Mouse (Mus musculus) stomach, postnatal 0 days (tissue): Measurements from ENCODE around the gene B4galt1. TPM values are rescaled to one million over a fixed set of nuclear protein-coding genes. Genes with fewer than 3 reads are reported as not detected.
A peak's percentile ranks its signal among the peaks of the same experiment; 100 is the strongest.

Source experiments
- ATAC-seq: fragments of 200-750 bp; cut with Nextera tagmentation; 2 replicates; pipeline ENCODE4 v1.8.0; 2017; ENCODE audit not compliant: low FRiP score, low TSS enrichment
- DNase-seq: peaks from one replicate; pipeline ENCODE4 v3.0.0-alpha.2; 2016; ENCODE audit warnings: low spot score
- H3K27ac ChIP-seq: fragments of 300-500 bp; sonication (generic); replicated peaks from 2 replicates; pipeline ENCODE4 v1.5.1; 2014; ENCODE audit warnings: mild to moderate bottlenecking, control low read depth
- H3K27me3 ChIP-seq: fragments of 300-500 bp; sonication (generic); 2 replicates; pipeline ENCODE4 v1.6.1; 2014; ENCODE audit warnings: low read length; ENCODE audit not compliant: control insufficient read depth, insufficient read depth
- H3K36me3 ChIP-seq: fragments of 300-500 bp; sonication (generic); 2 replicates; pipeline ENCODE4 v1.6.1; 2014; ENCODE audit warnings: low read length, mixed read lengths; ENCODE audit not compliant: control insufficient read depth, insufficient read depth
- H3K4me1 ChIP-seq: fragments of 300-500 bp; sonication (generic); replicated peaks from 2 replicates; pipeline ENCODE4 v1.6.1; 2014; ENCODE audit warnings: antibody characterized with exemption; ENCODE audit not compliant: control insufficient read depth, insufficient read depth
- H3K4me2 ChIP-seq: fragments of 300-500 bp; sonication (generic); replicated peaks from 2 replicates; pipeline ENCODE4 v1.6.1; 2014; ENCODE audit warnings: low read depth, mild to moderate bottlenecking, control low read depth, moderate library complexity
- H3K4me3 ChIP-seq: fragments of 300-500 bp; sonication (generic); 2 replicates; pipeline ENCODE4 v1.5.1; 2014; ENCODE audit warnings: low read depth, low read length, control low read depth
- H3K9ac ChIP-seq: fragments of 300-500 bp; sonication (generic); 2 replicates; pipeline ENCODE4 v1.6.1; 2014; ENCODE audit warnings: mild to moderate bottlenecking, low read length, control low read depth, mixed read lengths
- H3K9me3 ChIP-seq: fragments of 300-500 bp; sonication (generic); 2 replicates; pipeline ENCODE4 v1.6.1; 2016; ENCODE audit warnings: low read length; ENCODE audit not compliant: control insufficient read depth
- CTCF ChIP-seq: IDR thresholded peaks from 2 replicates; pipeline ENCODE4 v1.5.1; 2016; ENCODE audit warnings: antibody characterized with exemption, low read depth, mild to moderate bottlenecking, moderate library complexity
- EP300 ChIP-seq: optimal IDR thresholded peaks from 2 replicates; pipeline ENCODE3; 2016; ENCODE audit warnings: antibody characterized with exemption
- WGBS: fragments of 180-500 bp; shearing (Covaris S2); extraction: QIAGEN DNeasy Blood & Tissue Kit; methylation state at CpG from one replicate; pipeline ENCODE4 v1.1.7; 2014; 5-methylcytosine and 5-hydroxymethylcytosine counted together
- polyA plus RNA-seq: library from polyadenylated mRNA; unstranded; fragments of >200 nt; fragmentation: Nextera tagmentation; extraction: Ambion mirVana; gene quantifications from 2 replicates; pipeline ENCODE4 v1.2.1, GENCODE M21; 2015

Gene B4galt1
- polyA plus RNA-seq, 1 experiment from 2014 or later = 34.3 TPM

DNA sequence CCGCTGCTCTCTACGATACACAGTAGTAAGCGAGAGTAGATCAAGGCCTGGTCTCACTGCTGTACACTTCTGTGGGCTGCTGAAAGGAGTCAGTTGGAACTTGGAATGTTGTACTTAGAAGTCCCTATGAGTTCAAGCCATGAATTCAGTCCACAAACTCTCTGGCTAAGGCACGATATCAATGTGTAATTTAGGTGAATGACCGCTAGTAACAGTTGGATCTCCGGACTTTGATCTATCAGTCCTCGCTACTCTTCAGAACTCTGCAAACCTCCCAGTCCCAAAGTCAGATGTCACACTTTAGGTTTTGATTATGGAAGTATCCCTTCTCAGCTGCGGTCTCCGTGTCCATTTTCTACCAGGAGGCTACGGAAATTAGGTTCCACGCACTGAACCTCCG, 10.6 kb upstream of the B4galt1 start:
- Histone ChIP-seq H3K27ac (no peak overlapping the region), H3K4me1 (no peaks in the 10 kb centered on the region), H3K9me3 (no peaks in the 10 kb centered on the region), H3K4me3 (no peak overlapping the region), H3K4me2 (no peak overlapping the region), H3K9ac (no peak overlapping the region), H3K27me3 (no peaks in the 10 kb centered on the region), H3K36me3 (no peaks in the 10 kb centered on the region)
- DNase-seq (no peak), ATAC-seq (no peak)
- no peak for TF ChIP-seq EP300
- no peak for TF ChIP-seq CTCF
- 95% methylated on average over 12 of the region's 12 CpGs for WGBS

DNA sequence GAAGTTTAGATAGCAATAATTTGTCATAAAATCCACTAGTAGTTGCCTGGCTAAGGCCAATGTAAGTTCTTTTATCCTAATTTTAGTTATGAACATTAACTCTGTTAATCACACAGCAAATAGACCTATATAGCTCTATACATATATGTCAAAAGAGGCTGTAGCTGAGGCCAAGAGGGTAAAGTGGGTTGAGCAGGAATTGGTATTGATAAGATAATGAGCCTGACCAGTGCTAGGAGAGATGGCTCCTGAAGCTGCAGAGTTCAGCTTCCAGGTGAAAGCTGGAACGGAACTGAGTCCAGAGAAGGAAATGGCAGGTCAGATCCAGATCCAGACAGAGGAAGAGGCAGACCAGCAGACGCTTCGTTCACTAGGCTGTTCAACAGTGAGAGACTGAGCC, 9.5 kb upstream of the B4galt1 start:
- 85% methylated on average over 3 of the region's 3 CpGs for WGBS
- ATAC-seq (no peak), DNase-seq (no peak)
- TF ChIP-seq CTCF = no peak
- TF ChIP-seq EP300 = no peak
- Histone ChIP-seq H3K4me2 (no peak overlapping the region), H3K9me3 (no peaks in the 10 kb centered on the region), H3K36me3 (no peaks in the 10 kb centered on the region), H3K27me3 (no peaks in the 10 kb centered on the region), H3K4me1 (no peaks in the 10 kb centered on the region), H3K9ac (no peak overlapping the region), H3K27ac (no peak overlapping the region), H3K4me3 (no peak overlapping the region)

DNA sequence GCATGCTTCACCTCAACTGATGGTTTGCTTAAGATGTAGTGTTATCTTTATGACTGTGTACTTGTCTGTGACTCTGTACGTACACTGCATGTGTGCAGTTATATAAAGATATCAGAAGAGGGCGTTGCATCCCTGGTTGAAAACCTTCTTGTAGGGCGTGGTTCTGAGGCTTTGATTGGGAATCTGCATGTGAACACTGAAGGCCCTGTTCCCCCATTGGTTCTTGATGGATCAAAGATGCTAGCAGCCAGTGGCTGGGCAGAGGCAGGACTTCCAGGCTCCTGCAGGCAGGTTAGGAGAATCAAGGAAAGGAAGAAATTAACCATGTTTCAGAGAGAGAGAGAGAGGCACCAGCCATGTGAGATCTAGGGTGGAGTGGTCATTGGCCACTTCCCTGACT, 7.3 kb upstream of the B4galt1 start:
- Histone ChIP-seq H3K27ac (no peak overlapping the region), H3K4me3 (no peak overlapping the region), H3K9ac (no peak overlapping the region), H3K9me3 (no peaks in the 10 kb centered on the region), H3K4me1 (no peaks in the 10 kb centered on the region), H3K36me3 (no peaks in the 10 kb centered on the region), H3K4me2 (no peak overlapping the region), H3K27me3 (no peaks in the 10 kb centered on the region)
- DNase-seq (no peak), ATAC-seq (0 out of 2 replicates have a peak, but pooled peaks have one; percentile 35)
- peak; percentile 27 for TF ChIP-seq CTCF
- TF ChIP-seq EP300 = no peak
- WGBS = 89% methylated on average over 3 of the region's 3 CpGs

DNA sequence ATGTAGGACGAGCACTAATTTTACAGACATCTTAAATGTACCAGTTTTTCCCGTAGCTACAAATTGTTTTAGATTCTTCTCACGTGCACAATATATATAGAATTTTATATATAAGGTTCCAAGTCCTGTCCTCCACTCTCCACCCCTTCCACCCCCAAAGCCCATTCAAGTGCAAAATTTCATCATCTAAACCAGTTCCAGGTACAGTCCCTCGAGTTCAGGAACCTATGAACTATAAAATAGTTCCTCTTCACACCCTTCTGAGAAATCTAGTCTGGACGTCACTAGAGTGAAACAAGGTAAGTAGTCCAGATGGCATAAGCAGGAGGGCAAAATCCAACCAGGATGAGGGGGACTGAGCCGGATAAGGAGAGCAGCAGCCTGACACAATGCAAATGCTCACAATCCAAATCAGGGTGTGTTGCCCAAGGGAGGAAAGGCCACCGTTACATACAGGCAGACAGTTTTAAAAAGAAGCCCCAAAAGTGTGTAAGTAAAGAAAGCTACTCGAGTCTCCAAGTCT, 4.1 kb upstream of the B4galt1 start:
- WGBS = 77% methylated on average over 8 of the region's 8 CpGs
- no peak for TF ChIP-seq CTCF
- TF ChIP-seq EP300 = no peak
- Histone ChIP-seq H3K9ac (no peak overlapping the region), H3K36me3 (no peaks in the 10 kb centered on the region), H3K4me1 (no peaks in the 10 kb centered on the region), H3K27me3 (no peaks in the 10 kb centered on the region), H3K4me3 (no peak overlapping the region), H3K9me3 (no peaks in the 10 kb centered on the region), H3K4me2 (no peak overlapping the region), H3K27ac (no peak overlapping the region)
- ATAC-seq (no peak), DNase-seq (no peak)

DNA sequence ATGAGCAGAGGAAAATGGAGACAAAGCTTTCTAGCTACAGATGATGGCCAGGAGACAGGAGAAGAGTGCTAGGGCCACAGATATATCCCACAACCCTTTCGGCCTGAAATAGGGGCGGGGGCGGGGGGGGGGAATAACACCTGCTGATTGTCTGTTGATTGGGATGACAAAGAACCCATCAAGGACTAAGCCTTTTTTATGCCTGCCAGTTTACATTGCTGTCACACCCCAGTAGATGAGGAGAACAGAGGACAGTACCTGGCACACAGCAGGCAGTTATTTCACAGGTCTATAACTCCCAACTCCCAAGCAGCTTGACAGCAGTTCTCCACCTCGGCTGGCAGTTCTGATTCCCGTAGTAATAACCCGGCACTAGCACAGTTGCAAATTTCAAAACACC, 2.8 kb upstream of the B4galt1 start:
- Histone ChIP-seq H3K27me3 (no peaks in the 10 kb centered on the region), H3K4me3 (no peak overlapping the region), H3K9ac (no peak overlapping the region), H3K36me3 (no peaks in the 10 kb centered on the region), H3K27ac (no peak overlapping the region), H3K4me2 (no peak overlapping the region), H3K4me1 (no peaks in the 10 kb centered on the region), H3K9me3 (no peaks in the 10 kb centered on the region)
- no peak for DNase-seq
- TF ChIP-seq CTCF = no peak
- TF ChIP-seq EP300 = no peak
- WGBS = 57% methylated on average over 6 of the region's 6 CpGs
- ATAC-seq = no peak

DNA sequence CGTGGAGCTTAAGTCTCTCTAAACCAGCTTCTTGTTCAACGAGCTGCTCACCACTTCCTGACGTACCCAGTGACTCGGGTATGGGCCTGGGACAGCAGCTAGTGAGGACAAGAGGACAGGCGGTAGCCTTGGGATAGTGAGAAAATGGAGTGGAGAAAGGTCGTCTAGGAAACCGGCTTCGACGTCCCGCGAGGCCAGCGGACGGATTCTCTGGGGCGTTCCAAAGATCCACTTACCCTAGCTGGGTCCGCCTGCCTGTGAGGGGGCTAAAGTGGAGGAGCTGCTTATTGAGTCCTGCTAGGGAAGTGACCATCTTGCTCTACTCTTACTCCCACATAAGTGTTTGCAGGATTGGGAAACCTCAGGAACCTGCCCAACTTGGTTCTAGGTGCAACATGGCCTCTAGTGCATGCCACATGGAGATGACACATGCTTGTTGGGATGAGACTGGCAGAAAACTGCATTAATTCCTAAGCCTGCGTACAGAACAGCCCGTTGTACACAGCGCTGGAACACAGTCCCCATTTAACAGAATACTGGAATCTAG, 655 bp upstream of the B4galt1 start:
- H3K4me3 ChIP-seq = peak overlapping the region; percentile 77
- 0 out of 2 replicates have a peak, but pooled peaks cover 2% of the 10 kb centered on the region for H3K4me1 ChIP-seq
- DNase-seq = no peak
- H3K9me3 ChIP-seq = no peaks in the 10 kb centered on the region
- H3K27me3 ChIP-seq = no peaks in the 10 kb centered on the region
- H3K9ac ChIP-seq = peak overlapping the region; percentile 63
- H3K4me2 ChIP-seq = peak overlapping the region; percentile 69
- WGBS = 10% methylated on average over 18 of the region's 18 CpGs
- TF ChIP-seq EP300 (no peak), CTCF (no peak)
- peak overlapping the region; percentile 88 for H3K27ac ChIP-seq
- ATAC-seq = peak; percentile 43; the same call in 1 of the 2 replicates
- H3K36me3 ChIP-seq = no peaks in the 10 kb centered on the region
